10 mouse cellular contexts compared by ENCODE assay signal in genomic region chr9:108785416-108785815, GRCm38 (mm10). TPM values are rescaled to one million over a fixed set of nuclear protein-coding genes. Genes with fewer than 3 reads are reported as not detected.
A peak's percentile ranks its signal among the peaks of the same experiment; 100 is the strongest.
DNase-seq lines count a peak whose midpoint lies in the region; ATAC-seq and TF ChIP-seq lines count a peak whose summit lies in the region.
"Had no signal": no experiment of that assay in that cellular context is flagged by ENCODE, and none has a peak within 500 bp of the region (broad histone marks: within the 10 kb centered on the region; RNA-seq: fewer than 3 reads in every experiment).

No protein-coding gene starts in this region.

- no peaks in the 10 kb centered on the region for H3K27me3 ChIP-seq in forebrain, embryonic 10.5 days (ENCODE audit: poor library complexity, severe bottlenecking)
- no peaks in the 10 kb centered on the region for H3K27me3 ChIP-seq in limb, embryonic 15.5 days

- H3K36me3 ChIP-seq in forebrain, embryonic 10.5 days (replicated peaks), result peaks cover 31% of the 10 kb centered on the region
- H3K36me3 ChIP-seq in limb, embryonic 15.5 days, result 0 out of 2 replicates have a peak, but pooled peaks cover 2% of the 10 kb centered on the region

- TF ChIP-seq CTCF in left cerebral cortex, adult 2 months (IDR thresholded peaks at IDR 0.05), result no peak

- H3K9ac ChIP-seq in limb, embryonic 15.5 days, result no peak overlapping the region

- peak overlapping the region; percentile 98 for H3K4me3 ChIP-seq in left cerebral cortex, adult 2 months
- peak overlapping the region; percentile 94 for H3K4me3 ChIP-seq in forebrain, embryonic 10.5 days
- H3K4me3 ChIP-seq in limb, embryonic 15.5 days, result peak overlapping the region; percentile 85

- H3K4me2 ChIP-seq in limb, embryonic 15.5 days, result peak overlapping the region; percentile 77

- no peak for DNase-seq in left cerebral cortex, adult 2 months (ENCODE audit: extremely low spot score in 1 of 2, low spot score in 2 of 2)
- DNase-seq in left cerebral cortex, adult 9 months (ENCODE audit: low spot score in 2 of 2), result no peak
- no peak for DNase-seq in forebrain, embryonic 10.5 days (ENCODE audit: extremely low spot score, low spot score)
- peak; percentile 14 for DNase-seq in retina, postnatal 7 days (ENCODE audit: low read depth, low spot score)
- DNase-seq in right cerebral cortex, adult 2 months (ENCODE audit: low spot score in 2 of 2), result no peak
- DNase-seq in gastrocnemius, postnatal 25 days, result no peak
- no peak for DNase-seq in gastrocnemius, postnatal 4 days (ENCODE audit: low spot score in 2 of 2)
- DNase-seq: right cerebral cortex, postnatal 14 days had no signal

- no peak for ATAC-seq in limb, embryonic 15.5 days (ENCODE audit: insufficient number of reproducible peaks, low FRiP score, low TSS enrichment, low read depth)

- H3K9me3 ChIP-seq in forebrain, embryonic 10.5 days, result no peaks in the 10 kb centered on the region
- H3K9me3 ChIP-seq in limb, embryonic 15.5 days, result no peaks in the 10 kb centered on the region

- H3K4me1 ChIP-seq in forebrain, embryonic 10.5 days, result peaks cover 82% of the 10 kb centered on the region
- peaks cover 34% of the 10 kb centered on the region for H3K4me1 ChIP-seq in limb, embryonic 15.5 days

- no peak overlapping the region for H3K27ac ChIP-seq in left cerebral cortex, adult 2 months
- H3K27ac ChIP-seq in forebrain, embryonic 10.5 days, result peak overlapping the region; percentile 99
- H3K27ac ChIP-seq in limb, embryonic 15.5 days, result no peak overlapping the region

- intact Hi-C loops in left cerebral cortex, adult 2 months (cut with DNase I), result no loop called here

RNA-seq across cellular contexts. Expression of gene Ip6k2, which starts 1.8 kb away (rescaled TPM):
- total RNA-seq in left cerebral cortex, adult 2 months (2021), result 100 to 1,000 TPM; 143 to 164 TPM
- polyA plus RNA-seq in forebrain, embryonic 10.5 days (2016; fragmentation: Nextera tagmentation; extraction: Ambion mirVana), result 78.3 and 89.3 TPM in 2 replicates
- 86.7 and 99.7 TPM in 2 replicates for polyA plus RNA-seq in limb, embryonic 15.5 days (2015; fragmentation: Nextera tagmentation; extraction: Ambion mirVana)
- total RNA-seq in gastrocnemius, postnatal 25 days (2021), result 10 to 100 TPM; 14.6 to 17.8 TPM
- 10 to 100 TPM; 43.7 to 44.3 TPM for total RNA-seq in gastrocnemius, postnatal 4 days (2021)

RNA-seq across cellular contexts. Expression of gene Nckipsd, which starts 22.8 kb away (rescaled TPM):
- total RNA-seq in left cerebral cortex, adult 2 months (2021), result 10 to 100 TPM; 64.7 to 68.0 TPM
- polyA plus RNA-seq in forebrain, embryonic 10.5 days (2016; fragmentation: Nextera tagmentation; extraction: Ambion mirVana), result 14.1 and 18.8 TPM in 2 replicates
- 17.7 and 19.0 TPM in 2 replicates for polyA plus RNA-seq in limb, embryonic 15.5 days (2015; fragmentation: Nextera tagmentation; extraction: Ambion mirVana)
- 1 to 10 TPM; 3.8 TPM for total RNA-seq in gastrocnemius, postnatal 25 days (2021)
- total RNA-seq in gastrocnemius, postnatal 4 days (2021), result 1 to 10 TPM; 6.6 to 9.2 TPM

RNA-seq across cellular contexts. Expression of gene Celsr3, which starts 40.7 kb away (rescaled TPM):
- total RNA-seq in left cerebral cortex, adult 2 months (2021), result 10 to 100 TPM; 65.1 to 75.0 TPM
- polyA plus RNA-seq in forebrain, embryonic 10.5 days (2016; fragmentation: Nextera tagmentation; extraction: Ambion mirVana), result 1.5 and 2.1 TPM in 2 replicates
- 0.08 and 0.09 TPM in 2 replicates for polyA plus RNA-seq in limb, embryonic 15.5 days (2015; fragmentation: Nextera tagmentation; extraction: Ambion mirVana)
- total RNA-seq in gastrocnemius, postnatal 25 days (2021), result under 1 TPM in 1 of 2 experiments, not detected in 1; 0.03 TPM
- total RNA-seq in gastrocnemius, postnatal 4 days (2021), result under 1 TPM; 0.22 to 0.31 TPM
- total RNA-seq: hematopoietic stem cell, adult 5-6 weeks had no signal

Comparison
In these comparisons a context has a peak if more than half of its experiments do, and no peak if none do; other contexts are left out.
1. RNA of gene Nckipsd, which starts 22.8 kb away (total RNA-seq): 64.7 to 68.0 TPM in left cerebral cortex, adult 2 months; 6.6 to 9.2 TPM in gastrocnemius, postnatal 4 days and 3.8 TPM in gastrocnemius, postnatal 25 days; every median in the first group is over 4 times any median in the second.
2. RNA of gene Celsr3, which starts 40.7 kb away (total RNA-seq): 65.1 to 75.0 TPM in left cerebral cortex, adult 2 months; 0.22 to 0.31 TPM in gastrocnemius, postnatal 4 days and 0.03 TPM in gastrocnemius, postnatal 25 days; every median in the first group is over 10 times any median in the second.
3. Peak in every context shown above with its lines, with median percentiles within 50 percentile points of each other: H3K4me3 ChIP-seq.